Mouse (Mus musculus): ENCODE measurements at regions not wholly inside any gene's neighbourhood (a gene's known extent, or its start where the extent isn't known, plus 50 kb on each side); places are given as distances from the start of the nearest gene placed in this dataset.

- H3K27me3 ChIP-seq (ENCODE audit: control insufficient read depth, insufficient read depth, low read length), result no peaks in the 10 kb centered on the region
- no peaks in the 10 kb centered on the region for H3K4me1 ChIP-seq (ENCODE audit: control insufficient read depth, insufficient read depth, low read length)
- H3K27ac ChIP-seq (replicated peaks; ENCODE audit: low read depth, low read length), result no peak overlapping the region
- 81% methylated on average over 6 of the region's 6 CpGs for WGBS
- H3K4me2 ChIP-seq (replicated peaks; ENCODE audit: low read depth, low read length, severe bottlenecking), result no peak overlapping the region
- no peak for TF ChIP-seq POLR2A (IDR thresholded peaks at IDR 0.05; ENCODE audit: borderline replicate concordance, extremely low read depth, insufficient read depth, insufficient read length)
- H3K9me3 ChIP-seq (ENCODE audit: control insufficient read depth, low read length), result no peaks in the 10 kb centered on the region
- ATAC-seq (ENCODE audit: low FRiP score, low read depth) (no peak), DNase-seq (ENCODE audit: low spot score) (no peak)
- no peaks in the 10 kb centered on the region for H3K36me3 ChIP-seq (ENCODE audit: control insufficient read depth, insufficient read depth, low read length)
- H3K4me3 ChIP-seq (replicated peaks; ENCODE audit: low read length), result no peak overlapping the region
- H3K9ac ChIP-seq (ENCODE audit: low read depth, low read length, severe bottlenecking), result no peak overlapping the region
Measured at GRCm38 (mm10) chr9:13992728-13993127, 165.2 kb downstream of the Fam76b start.

GRCm38 (mm10) chr9:13999358-13999757 lies 171.8 kb downstream of the Fam76b start:
- no peak for ATAC-seq (ENCODE audit: low FRiP score, low read depth)
- H3K36me3 ChIP-seq (ENCODE audit: control insufficient read depth, insufficient read depth, low read length), result no peaks in the 10 kb centered on the region
- no peak overlapping the region for H3K9ac ChIP-seq (ENCODE audit: low read depth, low read length, severe bottlenecking)
- no peaks in the 10 kb centered on the region for H3K9me3 ChIP-seq (ENCODE audit: control insufficient read depth, low read length)
- no peak overlapping the region for H3K27ac ChIP-seq (replicated peaks; ENCODE audit: low read depth, low read length)
- WGBS, result 57% methylated on average over 4 of the region's 4 CpGs
- DNase-seq (ENCODE audit: low spot score), result no peak
- no peak overlapping the region for H3K4me2 ChIP-seq (replicated peaks; ENCODE audit: low read depth, low read length, severe bottlenecking)
- H3K4me1 ChIP-seq (ENCODE audit: control insufficient read depth, insufficient read depth, low read length), result no peaks in the 10 kb centered on the region
- H3K4me3 ChIP-seq (replicated peaks; ENCODE audit: low read length), result no peak overlapping the region
- no peaks in the 10 kb centered on the region for H3K27me3 ChIP-seq (ENCODE audit: control insufficient read depth, insufficient read depth, low read length)
- TF ChIP-seq POLR2A (IDR thresholded peaks at IDR 0.05; ENCODE audit: borderline replicate concordance, extremely low read depth, insufficient read depth, insufficient read length), result no peak

GRCm38 (mm10) chr9:14001517-14001916 lies 174.0 kb downstream of the Fam76b start:
- DNase-seq (ENCODE audit: low spot score), result no peak
- 85% methylated on average over 7 of the region's 7 CpGs for WGBS
- no peak for TF ChIP-seq POLR2A (IDR thresholded peaks at IDR 0.05; ENCODE audit: borderline replicate concordance, extremely low read depth, insufficient read depth, insufficient read length)

GRCm38 (mm10) chr9:14002236-14002635 lies 174.7 kb downstream of the Fam76b start:
- 40% methylated on average over 2 of the region's 2 CpGs for WGBS
- Histone ChIP-seq H3K4me2 (replicated peaks; ENCODE audit: low read depth, low read length, severe bottlenecking) (no peak overlapping the region), H3K9ac (ENCODE audit: low read depth, low read length, severe bottlenecking) (no peak overlapping the region), H3K27ac (replicated peaks; ENCODE audit: low read depth, low read length) (no peak overlapping the region), H3K4me1 (ENCODE audit: control insufficient read depth, insufficient read depth, low read length) (no peaks in the 10 kb centered on the region), H3K36me3 (ENCODE audit: control insufficient read depth, insufficient read depth, low read length) (no peaks in the 10 kb centered on the region), H3K9me3 (ENCODE audit: control insufficient read depth, low read length) (no peaks in the 10 kb centered on the region), H3K4me3 (replicated peaks; ENCODE audit: low read length) (no peak overlapping the region), H3K27me3 (ENCODE audit: control insufficient read depth, insufficient read depth, low read length) (no peaks in the 10 kb centered on the region)
- ATAC-seq (ENCODE audit: low FRiP score, low read depth) (no peak), DNase-seq (ENCODE audit: low spot score) (no peak)
- no peak for TF ChIP-seq POLR2A (IDR thresholded peaks at IDR 0.05; ENCODE audit: borderline replicate concordance, extremely low read depth, insufficient read depth, insufficient read length)

More at GRCm38 (mm10) chr9:14001517-14001916, 174.0 kb downstream of the Fam76b start:
- Histone ChIP-seq H3K4me1 (ENCODE audit: control insufficient read depth, insufficient read depth, low read length) (no peaks in the 10 kb centered on the region), H3K4me3 (replicated peaks; ENCODE audit: low read length) (no peak overlapping the region), H3K27me3 (ENCODE audit: control insufficient read depth, insufficient read depth, low read length) (no peaks in the 10 kb centered on the region), H3K9ac (ENCODE audit: low read depth, low read length, severe bottlenecking) (no peak overlapping the region), H3K27ac (replicated peaks; ENCODE audit: low read depth, low read length) (no peak overlapping the region), H3K9me3 (ENCODE audit: control insufficient read depth, low read length) (no peaks in the 10 kb centered on the region), H3K4me2 (replicated peaks; ENCODE audit: low read depth, low read length, severe bottlenecking) (no peak overlapping the region), H3K36me3 (ENCODE audit: control insufficient read depth, insufficient read depth, low read length) (no peaks in the 10 kb centered on the region)
- no peak for ATAC-seq (ENCODE audit: low FRiP score, low read depth)

GRCm38 (mm10) chr9:14003163-14003562 lies 175.6 kb downstream of the Fam76b start:
- no peaks in the 10 kb centered on the region for H3K36me3 ChIP-seq (ENCODE audit: control insufficient read depth, insufficient read depth, low read length)
- WGBS, result 78% methylated on average over 3 of the region's 3 CpGs
- TF ChIP-seq POLR2A (IDR thresholded peaks at IDR 0.05; ENCODE audit: borderline replicate concordance, extremely low read depth, insufficient read depth, insufficient read length), result no peak
- H3K4me2 ChIP-seq (replicated peaks; ENCODE audit: low read depth, low read length, severe bottlenecking), result no peak overlapping the region
- H3K27me3 ChIP-seq (ENCODE audit: control insufficient read depth, insufficient read depth, low read length), result no peaks in the 10 kb centered on the region
- no peak overlapping the region for H3K4me3 ChIP-seq (replicated peaks; ENCODE audit: low read length)
- H3K27ac ChIP-seq (replicated peaks; ENCODE audit: low read depth, low read length), result no peak overlapping the region
- DNase-seq (ENCODE audit: low spot score) (no peak), ATAC-seq (ENCODE audit: low FRiP score, low read depth) (no peak)
- no peaks in the 10 kb centered on the region for H3K9me3 ChIP-seq (ENCODE audit: control insufficient read depth, low read length)
- H3K4me1 ChIP-seq (ENCODE audit: control insufficient read depth, insufficient read depth, low read length), result no peaks in the 10 kb centered on the region
- no peak overlapping the region for H3K9ac ChIP-seq (ENCODE audit: low read depth, low read length, severe bottlenecking)

Measured in limb, embryonic 14.5 days (tissue).